Comparison of ENCODE assay signal across 23 mouse cellular contexts in the genomic region with DNA sequence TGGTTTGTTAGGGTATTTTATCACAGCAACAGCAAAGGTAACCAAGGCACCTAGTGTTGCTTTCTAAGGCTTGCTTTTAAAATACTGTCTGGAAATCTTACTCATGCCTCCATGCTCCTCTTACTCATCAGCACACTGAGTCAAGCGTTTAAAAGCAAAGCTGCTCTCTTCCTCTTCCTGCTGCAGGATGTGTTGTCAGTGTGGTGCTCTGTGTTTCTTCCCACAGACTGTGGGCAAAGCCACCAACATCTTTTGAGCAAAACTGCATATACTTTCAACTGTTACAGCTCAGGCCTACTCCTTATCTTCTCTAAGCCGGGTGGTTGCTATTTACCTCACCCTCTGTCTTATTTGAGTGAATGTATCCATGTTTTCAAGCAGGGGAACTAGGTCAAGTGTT.
DNase-seq lines count a peak whose midpoint lies in the region; TF ChIP-seq lines count a peak whose summit lies in the region.
"Had no signal": no experiment of that assay in that cellular context is flagged by ENCODE, and none has a peak within 500 bp of the region (broad histone marks: within the 10 kb centered on the region; RNA-seq: fewer than 3 reads in every experiment).

No protein-coding gene starts in this region.

- intact Hi-C loops in left cerebral cortex, adult 2 months (cut with DNase I): no loop called here

- no peak for DNase-seq in left cerebral cortex, adult 2 months (ENCODE audit: extremely low spot score in 1 of 2, low spot score in 2 of 2)
- no peak for DNase-seq in left cerebral cortex, adult 9 months (ENCODE audit: low spot score in 2 of 2)
- DNase-seq in 416B (ENCODE audit: low read depth): peak; percentile 75
- DNase-seq in brain, adult 2 months (ENCODE audit: low read depth, low spot score): peak; percentile 90
- no peak for DNase-seq in cerebellum, adult 11-12 months
- no peak for DNase-seq in embryo, embryonic 10 days (ENCODE audit: low spot score)
- DNase-seq: adrenal gland, adult 2 months; adrenal gland, postnatal 14 days; B cell, adult 2 months; cerebellum, adult 18-20 months; cerebellum, adult 9-10 months; cerebellum, postnatal 14 days; embryo, embryonic 11 days; gastrocnemius, adult 2 months; gastrocnemius, postnatal 14 days; heart, adult 11 months had no signal

- H3K27ac ChIP-seq in left cerebral cortex, adult 2 months: peak overlapping the region; percentile 53; the same call in 1 of the 2 replicates
- H3K27ac ChIP-seq: embryonic facial prominence, embryonic 10.5 days; embryonic facial prominence, embryonic 13.5 days; forebrain, embryonic 12.5 days; forebrain, embryonic 15.5 days; gastrocnemius, adult 2 months; hindbrain, embryonic 12.5 days; intestine, embryonic 15.5 days had no signal

- TF ChIP-seq CTCF in left cerebral cortex, adult 2 months (IDR thresholded peaks at IDR 0.05): no peak

- H3K4me3 ChIP-seq in left cerebral cortex, adult 2 months: no peak overlapping the region
- H3K4me3 ChIP-seq: embryonic facial prominence, embryonic 10.5 days; embryonic facial prominence, embryonic 13.5 days; erythroblast, embryonic 14.5 days; forebrain, embryonic 12.5 days; forebrain, embryonic 15.5 days; gastrocnemius, adult 2 months; hindbrain, embryonic 12.5 days; intestine, embryonic 15.5 days had no signal

Comparison
In these comparisons a context has a peak if more than half of its experiments do, and no peak if none do; other contexts are left out.
1. DNase-seq: peak in 416B (single experiment) and brain, adult 2 months (single experiment); none in left cerebral cortex, adult 2 months (0 of 2), left cerebral cortex, adult 9 months (0 of 2), cerebellum, adult 11-12 months (single experiment) and embryo, embryonic 10 days (single experiment).